Mouse (Mus musculus): ENCODE measurements at regions not wholly inside any gene's neighbourhood (a gene's known extent, or its start where the extent isn't known, plus 50 kb on each side); places are given as distances from the start of the nearest gene placed in this dataset.

- TF ChIP-seq ZNF384 (IDR thresholded peaks at IDR 0.05; ENCODE audit: low read depth, low read length), result no peak
- in situ Hi-C loops (cut with MboI; ENCODE audit: low sequenced_read_pairs in 2 of 2, unreplicated experiment in 2 of 2), result no loop called here
- Histone ChIP-seq H3K4me3 (ENCODE audit: insufficient read depth in 1 of 2, low read depth in 1 of 2, low read length in 2 of 2, poor library complexity in 1 of 2, severe bottlenecking in 1 of 2) (no peak overlapping the region), H3K9ac (ENCODE audit: insufficient read depth, low read depth, low read length, poor library complexity, severe bottlenecking) (no peak overlapping the region), H3K27ac (ENCODE audit: insufficient read depth, low read depth, low read length, poor library complexity, severe bottlenecking) (no peak overlapping the region), H3K9me3 (ENCODE audit: control insufficient read depth, insufficient read depth, low read depth, low read length) (no peaks in the 10 kb centered on the region), H3K36me3 (ENCODE audit: control insufficient read depth, insufficient read depth, low read length, poor library complexity, severe bottlenecking) (no peaks in the 10 kb centered on the region), H3K4me1 (ENCODE audit: control insufficient read depth in 2 of 2, insufficient read depth in 2 of 2, low read length in 2 of 2, poor library complexity in 1 of 2) (no peaks in the 10 kb centered on the region)
- DNase-seq (ENCODE audit: low read depth, low spot score), result no peak
Observed at GRCm38 (mm10) chr17:94287612-94288159, 462.1 kb downstream of the Mettl4 start.

GRCm38 (mm10) chr17:94276851-94277250, 473.0 kb downstream of the Mettl4 start:
- TF ChIP-seq HCFC1 (IDR thresholded peaks at IDR 0.05; ENCODE audit: borderline replicate concordance, insufficient read depth, low read length), result no peak
- no peak for TF ChIP-seq ZNF384 (IDR thresholded peaks at IDR 0.05; ENCODE audit: low read depth, low read length)
- no peak for TF ChIP-seq MAFK (IDR thresholded peaks at IDR 0.05; ENCODE audit: insufficient read depth, low read depth, low read length)
- no peak for TF ChIP-seq ZC3H11A (IDR thresholded peaks at IDR 0.05; ENCODE audit: borderline replicate concordance, low read depth, low read length)
- TF ChIP-seq CHD2 (IDR thresholded peaks at IDR 0.05; ENCODE audit: low read depth, low read length), result no peak
- DNase-seq (ENCODE audit: low read depth, low spot score), result no peak
- Histone ChIP-seq H3K9me3 (ENCODE audit: control insufficient read depth, insufficient read depth, low read depth, low read length) (no peaks in the 10 kb centered on the region), H3K4me3 (ENCODE audit: insufficient read depth in 1 of 2, low read depth in 1 of 2, low read length in 2 of 2, poor library complexity in 1 of 2, severe bottlenecking in 1 of 2) (no peak overlapping the region), H3K4me1 (ENCODE audit: control insufficient read depth in 2 of 2, insufficient read depth in 2 of 2, low read length in 2 of 2, poor library complexity in 1 of 2) (no peaks in the 10 kb centered on the region), H3K27ac (ENCODE audit: insufficient read depth, low read depth, low read length, poor library complexity, severe bottlenecking) (no peak overlapping the region), H3K36me3 (ENCODE audit: control insufficient read depth, insufficient read depth, low read length, poor library complexity, severe bottlenecking) (no peaks in the 10 kb centered on the region), H3K9ac (ENCODE audit: insufficient read depth, low read depth, low read length, poor library complexity, severe bottlenecking) (no peak overlapping the region)
- in situ Hi-C loops (cut with MboI; ENCODE audit: low sequenced_read_pairs in 2 of 2, unreplicated experiment in 2 of 2), result no loop called here

GRCm38 (mm10) chr17:94269756-94270155, 480.1 kb downstream of the Mettl4 start:
- Histone ChIP-seq H3K36me3 (ENCODE audit: control insufficient read depth, insufficient read depth, low read length, poor library complexity, severe bottlenecking) (no peaks in the 10 kb centered on the region), H3K9ac (ENCODE audit: insufficient read depth, low read depth, low read length, poor library complexity, severe bottlenecking) (no peak overlapping the region), H3K4me1 (ENCODE audit: control insufficient read depth in 2 of 2, insufficient read depth in 2 of 2, low read length in 2 of 2, poor library complexity in 1 of 2) (no peaks in the 10 kb centered on the region), H3K27ac (ENCODE audit: insufficient read depth, low read depth, low read length, poor library complexity, severe bottlenecking) (no peak overlapping the region), H3K4me3 (ENCODE audit: insufficient read depth in 1 of 2, low read depth in 1 of 2, low read length in 2 of 2, poor library complexity in 1 of 2, severe bottlenecking in 1 of 2) (no peak overlapping the region), H3K9me3 (ENCODE audit: control insufficient read depth, insufficient read depth, low read depth, low read length) (no peaks in the 10 kb centered on the region)
- no peak for TF ChIP-seq MAFK (IDR thresholded peaks at IDR 0.05; ENCODE audit: insufficient read depth, low read depth, low read length)
- no peak for TF ChIP-seq ZC3H11A (IDR thresholded peaks at IDR 0.05; ENCODE audit: borderline replicate concordance, low read depth, low read length)
- no peak for TF ChIP-seq ZNF384 (IDR thresholded peaks at IDR 0.05; ENCODE audit: low read depth, low read length)
- peak; percentile 17 for DNase-seq (ENCODE audit: low read depth, low spot score)
- in situ Hi-C loops (cut with MboI; ENCODE audit: low sequenced_read_pairs in 2 of 2, unreplicated experiment in 2 of 2), result no loop called here

- TF ChIP-seq ZC3H11A (IDR thresholded peaks at IDR 0.05; ENCODE audit: borderline replicate concordance, low read depth, low read length), result no peak
- TF ChIP-seq MAFK (IDR thresholded peaks at IDR 0.05; ENCODE audit: insufficient read depth, low read depth, low read length), result no peak
- no peak for TF ChIP-seq CHD2 (IDR thresholded peaks at IDR 0.05; ENCODE audit: low read depth, low read length)
- TF ChIP-seq HCFC1 (IDR thresholded peaks at IDR 0.05; ENCODE audit: borderline replicate concordance, insufficient read depth, low read length), result no peak
- no peak for TF ChIP-seq ZNF384 (IDR thresholded peaks at IDR 0.05; ENCODE audit: low read depth, low read length)
- in situ Hi-C loops (cut with MboI; ENCODE audit: low sequenced_read_pairs in 2 of 2, unreplicated experiment in 2 of 2), result no loop called here
- no peaks in the 10 kb centered on the region for H3K9me3 ChIP-seq (ENCODE audit: control insufficient read depth, insufficient read depth, low read depth, low read length)
- no peak overlapping the region for H3K9ac ChIP-seq (ENCODE audit: insufficient read depth, low read depth, low read length, poor library complexity, severe bottlenecking)
- no peak for DNase-seq (ENCODE audit: low read depth, low spot score)
- H3K4me3 ChIP-seq (ENCODE audit: insufficient read depth in 1 of 2, low read depth in 1 of 2, low read length in 2 of 2, poor library complexity in 1 of 2, severe bottlenecking in 1 of 2), result no peak overlapping the region
- H3K36me3 ChIP-seq (ENCODE audit: control insufficient read depth, insufficient read depth, low read length, poor library complexity, severe bottlenecking), result no peaks in the 10 kb centered on the region
- H3K4me1 ChIP-seq (ENCODE audit: control insufficient read depth in 2 of 2, insufficient read depth in 2 of 2, low read length in 2 of 2, poor library complexity in 1 of 2), result no peaks in the 10 kb centered on the region
- H3K27ac ChIP-seq (ENCODE audit: insufficient read depth, low read depth, low read length, poor library complexity, severe bottlenecking), result no peak overlapping the region
Observed at GRCm38 (mm10) chr17:94255666-94256065, 494.2 kb downstream of the Mettl4 start.

- Histone ChIP-seq H3K9me3 (ENCODE audit: control insufficient read depth, insufficient read depth, low read depth, low read length) (no peaks in the 10 kb centered on the region), H3K4me1 (ENCODE audit: control insufficient read depth in 2 of 2, insufficient read depth in 2 of 2, low read length in 2 of 2, poor library complexity in 1 of 2) (no peaks in the 10 kb centered on the region), H3K27ac (ENCODE audit: insufficient read depth, low read depth, low read length, poor library complexity, severe bottlenecking) (no peak overlapping the region), H3K9ac (ENCODE audit: insufficient read depth, low read depth, low read length, poor library complexity, severe bottlenecking) (no peak overlapping the region), H3K36me3 (ENCODE audit: control insufficient read depth, insufficient read depth, low read length, poor library complexity, severe bottlenecking) (no peaks in the 10 kb centered on the region), H3K4me3 (ENCODE audit: insufficient read depth in 1 of 2, low read depth in 1 of 2, low read length in 2 of 2, poor library complexity in 1 of 2, severe bottlenecking in 1 of 2) (no peak overlapping the region)
- no peak for DNase-seq (ENCODE audit: low read depth, low spot score)
- TF ChIP-seq MAFK (IDR thresholded peaks at IDR 0.05; ENCODE audit: insufficient read depth, low read depth, low read length) (no peak), CHD2 (IDR thresholded peaks at IDR 0.05; ENCODE audit: low read depth, low read length) (no peak), ZNF384 (IDR thresholded peaks at IDR 0.05; ENCODE audit: low read depth, low read length) (no peak), ZC3H11A (IDR thresholded peaks at IDR 0.05; ENCODE audit: borderline replicate concordance, low read depth, low read length) (no peak), HCFC1 (IDR thresholded peaks at IDR 0.05; ENCODE audit: borderline replicate concordance, insufficient read depth, low read length) (no peak)
- in situ Hi-C loops (cut with MboI; ENCODE audit: low sequenced_read_pairs in 2 of 2, unreplicated experiment in 2 of 2), result no loop called here
Observed at GRCm38 (mm10) chr17:94254801-94255200, 495.0 kb downstream of the Mettl4 start.
